Mouse (Mus musculus) ovary, postnatal 14 days (tissue): ENCODE results near the gene Rgl1.

Experiments used
- DNase-seq: peaks from one replicate; pipeline ENCODE4 v3.0.0; 2022; ENCODE audit warnings: low spot score

The Rgl1 gene

GRCm38 (mm10) chr1:152717329-152717728 lies 48.8 kb downstream of the Rgl1 start:
- DNase-seq: no peak

DNA sequence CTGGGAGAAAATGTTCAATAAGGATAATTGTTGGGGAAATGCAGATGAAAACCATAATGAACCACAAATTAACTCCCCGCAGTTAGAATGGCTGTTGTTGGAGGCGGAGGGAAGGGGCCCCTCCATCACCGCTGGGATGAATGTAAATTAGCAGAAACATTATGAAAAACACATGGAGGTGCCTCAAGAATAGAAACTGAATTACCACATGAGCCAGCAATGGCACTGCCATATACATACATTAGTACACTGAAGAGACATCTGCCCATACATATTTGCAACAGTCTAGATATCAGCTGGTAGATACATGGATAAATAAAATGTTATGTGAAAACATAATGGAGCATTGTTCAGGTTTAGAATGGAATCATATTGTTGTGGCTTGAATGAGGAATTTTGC lies 51.7 kb downstream of the Rgl1 start:
- DNase-seq: no peak

- no peak for DNase-seq
Observed at GRCm38 (mm10) chr1:152713924-152714323, 52.2 kb downstream of the Rgl1 start.

DNA sequence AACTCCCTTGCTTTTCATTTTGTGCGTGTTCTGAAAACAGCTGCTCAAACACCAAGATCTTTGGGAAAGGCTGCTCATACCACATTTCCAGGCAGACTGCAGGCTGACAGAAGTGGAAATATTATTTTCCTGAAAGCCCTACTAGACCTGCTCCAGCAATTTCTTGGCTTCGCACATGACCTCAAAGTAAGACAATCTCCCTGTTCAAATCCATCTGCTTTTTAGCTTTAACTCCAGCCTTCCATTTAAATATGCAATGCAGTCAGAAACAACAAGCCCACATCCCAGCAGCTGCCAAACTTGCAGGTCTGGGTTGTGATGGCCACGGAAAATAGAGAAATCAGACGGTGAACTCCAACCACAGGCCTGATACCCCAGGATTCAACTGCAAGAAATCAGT lies 55.1 kb downstream of the Rgl1 start:
- no peak for DNase-seq

DNA sequence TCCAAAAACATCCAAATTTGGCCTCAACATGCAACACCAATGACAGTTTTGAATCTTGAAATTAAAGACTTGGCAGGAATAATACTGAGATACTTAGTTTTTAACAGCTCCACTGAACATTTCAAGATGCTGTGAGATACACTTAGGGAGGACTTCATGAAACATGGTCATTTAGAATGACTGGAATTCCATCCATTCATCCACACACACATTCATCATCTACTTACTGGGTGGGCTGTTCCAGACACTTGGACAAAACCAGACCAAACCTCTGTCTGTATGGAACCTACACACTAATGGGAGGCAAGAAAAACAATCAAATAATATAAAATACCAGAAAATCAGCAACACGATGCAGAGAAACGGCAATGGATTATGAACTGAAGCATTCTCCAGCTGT lies 58.6 kb downstream of the Rgl1 start:
- DNase-seq: no peak

DNA sequence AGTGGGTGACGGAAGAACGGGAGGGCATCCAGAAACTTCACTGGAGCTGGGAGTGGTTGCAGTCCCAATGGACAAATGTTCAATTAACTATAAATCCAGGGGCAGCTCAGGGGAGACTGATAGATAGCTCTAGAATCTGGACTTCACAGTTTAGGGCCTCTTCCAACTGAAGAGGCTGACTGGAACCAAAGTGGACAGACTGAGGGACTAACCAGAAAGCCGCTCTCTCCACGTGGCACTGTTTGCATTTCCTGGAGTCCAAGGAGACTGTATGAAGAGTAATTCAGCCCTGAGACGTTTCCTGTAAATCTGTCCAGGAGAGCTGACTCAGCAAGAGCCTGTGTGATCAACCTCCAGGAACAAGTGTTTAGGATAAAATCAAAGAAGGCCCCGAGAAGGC lies 62.2 kb downstream of the Rgl1 start:
- no peak for DNase-seq

DNA sequence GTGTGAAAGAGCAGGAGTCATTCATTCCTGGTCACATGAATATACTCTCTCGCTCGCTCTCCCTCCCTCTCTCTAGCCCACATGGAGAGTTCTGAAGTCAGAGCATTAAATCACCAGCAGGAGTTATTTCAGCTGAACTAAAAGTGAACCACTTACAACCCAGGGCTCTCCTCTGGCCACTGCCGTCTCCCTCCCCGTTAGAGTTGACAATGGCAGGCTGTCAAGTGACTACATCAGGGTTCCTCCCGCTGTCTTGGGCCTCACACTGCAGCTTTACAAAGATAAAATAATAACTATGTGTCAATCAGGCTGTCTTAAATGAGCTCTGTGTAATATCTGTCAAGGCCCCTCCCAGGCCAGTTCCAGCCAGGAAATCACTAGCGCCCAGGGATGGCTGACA lies 63.2 kb downstream of the Rgl1 start:
- no peak for DNase-seq

DNA sequence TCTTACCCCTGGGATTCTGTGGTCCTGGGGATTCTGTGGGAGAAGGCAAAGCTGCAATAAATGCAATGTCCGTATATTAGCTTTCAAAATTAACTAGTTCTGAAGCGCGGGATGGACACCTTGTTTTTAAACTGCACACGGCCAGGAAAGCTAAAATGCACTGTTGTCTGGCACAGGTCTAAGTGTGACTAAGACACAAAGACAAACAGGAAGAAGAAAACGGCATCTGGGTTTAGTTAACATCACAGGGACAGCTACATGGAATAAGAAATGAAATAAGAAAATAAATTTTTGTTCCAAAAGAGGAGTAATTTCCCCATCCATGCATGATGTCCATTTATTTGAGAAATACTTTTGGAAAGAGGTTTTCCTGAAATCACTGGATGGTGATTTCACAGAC lies 65.1 kb downstream of the Rgl1 start:
- DNase-seq: no peak

- DNase-seq: no peak
Observed at GRCm38 (mm10) chr1:152697341-152697740, 68.8 kb downstream of the Rgl1 start.

GRCm38 (mm10) chr1:152695491-152695890 lies 70.7 kb downstream of the Rgl1 start:
- no peak for DNase-seq

- no peak for DNase-seq
Observed at GRCm38 (mm10) chr1:152689968-152690367, 76.2 kb downstream of the Rgl1 start.

DNA sequence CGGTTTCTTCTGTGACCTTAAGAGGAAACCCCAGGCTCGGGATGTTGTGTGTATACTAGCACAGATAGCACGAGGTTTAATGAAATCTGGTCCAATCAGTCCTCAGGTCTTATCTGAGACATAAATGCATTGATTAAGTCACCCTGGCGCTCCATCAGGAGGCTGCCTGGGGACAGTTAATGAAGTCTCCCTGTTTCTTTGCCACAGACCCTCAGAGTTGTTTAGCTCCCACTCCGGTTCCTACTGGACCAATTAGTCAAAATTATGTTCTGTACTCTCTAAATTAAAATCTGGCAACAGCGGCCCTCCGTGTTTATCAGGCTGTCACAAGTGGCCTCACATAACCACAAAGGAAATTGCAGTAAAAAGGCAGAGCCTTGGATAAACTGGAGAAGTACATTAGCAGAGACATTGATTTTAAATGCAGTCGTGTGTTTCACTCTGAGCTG lies 78.4 kb downstream of the Rgl1 start:
- no peak for DNase-seq

- no peak for DNase-seq
Observed at GRCm38 (mm10) chr1:152687099-152687730, 78.9 kb downstream of the Rgl1 start.

DNA sequence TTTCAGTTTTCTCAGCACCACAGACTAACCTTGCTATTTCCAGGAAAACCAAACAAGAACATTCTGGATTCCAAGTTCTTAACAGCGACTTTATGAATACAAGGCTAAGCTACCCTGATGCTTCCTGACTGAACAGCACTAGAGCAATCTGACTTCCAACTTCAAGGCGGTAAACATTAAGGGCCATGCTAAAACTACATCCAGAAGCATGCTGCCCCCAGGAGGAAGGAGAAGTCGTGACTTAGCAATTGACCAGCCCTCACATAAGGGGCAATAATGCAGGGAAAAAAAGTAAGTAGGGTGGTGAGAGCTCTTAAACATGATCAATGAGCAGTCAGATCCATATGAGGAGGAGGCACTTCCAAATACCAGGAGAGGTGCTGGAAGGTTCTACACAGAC lies 80.6 kb downstream of the Rgl1 start:
- no peak for DNase-seq

DNA sequence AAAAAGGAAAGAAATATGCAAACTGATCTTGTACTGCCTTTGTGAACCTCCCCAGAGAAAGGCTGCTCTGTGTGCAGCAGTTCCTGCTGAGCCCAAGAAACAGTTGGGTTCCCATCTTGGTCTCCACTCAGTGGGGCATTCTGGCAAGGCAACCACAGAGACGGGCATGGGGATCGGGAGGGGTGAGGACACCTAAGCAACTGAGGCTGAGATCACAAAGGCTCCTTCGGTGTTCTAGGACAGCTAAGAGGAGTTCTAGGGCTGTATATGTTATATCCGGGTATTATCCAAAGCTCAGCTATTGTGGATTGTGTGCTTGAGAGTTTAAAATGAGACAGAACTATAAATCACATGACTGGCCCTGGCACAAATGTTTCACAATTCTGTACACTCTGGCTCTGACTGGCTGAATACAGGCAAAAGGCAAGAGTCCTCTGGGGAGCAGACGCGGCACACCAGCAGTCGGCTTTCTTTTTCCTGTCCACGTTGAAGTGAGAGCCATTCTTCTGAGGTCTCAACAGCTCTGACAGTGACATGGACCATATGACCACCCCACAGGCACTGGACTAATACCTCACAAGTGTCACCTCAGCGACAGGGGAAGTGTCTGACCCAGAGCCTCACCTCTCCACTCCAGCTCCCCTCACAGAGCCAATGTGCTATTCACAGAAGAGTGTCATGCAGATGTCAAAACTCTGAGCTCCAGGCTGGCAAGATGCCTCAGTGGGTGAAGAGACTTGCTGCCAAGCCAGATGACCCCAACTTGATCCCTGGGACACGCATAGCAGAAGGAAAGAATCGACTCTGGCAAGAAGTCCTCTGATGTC lies 83.6 kb downstream of the Rgl1 start:
- DNase-seq: no peak

DNA sequence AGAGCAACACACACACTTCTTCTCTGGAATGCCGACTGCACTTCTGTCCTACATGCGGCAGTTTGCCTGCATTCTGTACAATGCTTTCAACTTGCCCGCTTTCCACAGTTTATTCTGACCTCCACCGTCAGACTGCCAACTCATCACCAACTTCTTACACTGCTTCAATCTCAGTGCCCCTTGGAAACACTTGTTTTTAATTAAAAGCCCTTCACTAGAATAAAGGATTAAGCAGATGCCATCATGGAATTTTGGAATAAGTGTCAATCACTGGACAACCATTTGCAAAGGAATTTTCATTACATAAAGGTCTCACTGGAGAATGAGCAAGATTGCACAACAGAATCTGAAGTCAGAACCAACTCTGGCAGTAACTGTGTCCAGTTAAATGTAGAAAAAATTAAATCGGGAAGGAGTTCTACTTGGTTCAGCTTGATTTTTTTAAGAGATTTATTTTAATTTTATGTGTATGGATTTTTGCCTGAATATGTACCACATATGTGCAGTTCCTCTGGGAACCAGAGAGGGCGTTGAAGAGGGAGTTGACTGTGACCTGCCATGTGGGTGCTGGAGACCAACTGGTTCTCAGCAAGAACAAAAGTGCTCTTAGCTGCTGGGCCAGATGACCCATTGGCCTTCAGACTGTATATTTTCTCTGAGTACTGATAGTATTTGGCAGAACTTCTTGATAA lies 84.3 kb downstream of the Rgl1 start:
- no peak for DNase-seq

DNA sequence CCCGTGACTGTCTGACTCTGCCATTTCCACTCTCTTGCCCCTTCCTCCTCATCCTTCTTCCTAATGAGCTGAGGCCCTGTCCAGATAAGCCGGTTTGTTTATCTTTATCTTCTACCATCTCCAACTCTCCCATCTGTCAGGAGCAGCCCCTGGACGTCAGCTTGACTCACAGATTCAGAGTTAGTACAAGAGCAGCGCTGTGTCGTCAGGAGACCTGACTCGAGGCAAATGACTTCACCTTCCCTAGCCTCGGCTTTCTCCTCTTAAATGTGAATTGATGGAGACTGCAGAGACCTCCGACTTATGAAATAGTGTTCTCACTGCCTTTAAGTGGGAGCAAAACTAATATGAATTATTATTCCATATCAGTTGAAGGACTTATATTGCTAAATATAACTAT lies 85.0 kb downstream of the Rgl1 start:
- DNase-seq: no peak

DNA sequence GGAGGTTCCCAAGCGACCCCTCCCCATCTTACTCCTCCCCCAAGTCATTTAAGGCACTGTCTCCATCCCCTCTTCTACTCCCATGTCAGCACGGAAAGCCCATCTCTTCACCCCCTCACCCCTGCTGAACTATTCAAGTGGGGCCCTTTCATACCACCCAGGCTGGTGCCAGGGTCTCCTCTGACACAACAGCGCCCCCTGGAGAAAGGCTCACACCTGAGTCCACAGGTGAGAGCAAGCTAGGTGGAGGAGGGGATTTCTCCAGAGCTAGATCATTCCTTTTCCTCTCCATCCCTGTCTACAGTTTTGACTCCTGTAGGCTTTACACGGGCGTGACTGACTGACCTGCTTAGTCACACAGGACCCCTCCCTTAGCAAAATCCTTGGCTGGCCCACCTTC lies 87.7 kb downstream of the Rgl1 start:
- no peak for DNase-seq

DNA sequence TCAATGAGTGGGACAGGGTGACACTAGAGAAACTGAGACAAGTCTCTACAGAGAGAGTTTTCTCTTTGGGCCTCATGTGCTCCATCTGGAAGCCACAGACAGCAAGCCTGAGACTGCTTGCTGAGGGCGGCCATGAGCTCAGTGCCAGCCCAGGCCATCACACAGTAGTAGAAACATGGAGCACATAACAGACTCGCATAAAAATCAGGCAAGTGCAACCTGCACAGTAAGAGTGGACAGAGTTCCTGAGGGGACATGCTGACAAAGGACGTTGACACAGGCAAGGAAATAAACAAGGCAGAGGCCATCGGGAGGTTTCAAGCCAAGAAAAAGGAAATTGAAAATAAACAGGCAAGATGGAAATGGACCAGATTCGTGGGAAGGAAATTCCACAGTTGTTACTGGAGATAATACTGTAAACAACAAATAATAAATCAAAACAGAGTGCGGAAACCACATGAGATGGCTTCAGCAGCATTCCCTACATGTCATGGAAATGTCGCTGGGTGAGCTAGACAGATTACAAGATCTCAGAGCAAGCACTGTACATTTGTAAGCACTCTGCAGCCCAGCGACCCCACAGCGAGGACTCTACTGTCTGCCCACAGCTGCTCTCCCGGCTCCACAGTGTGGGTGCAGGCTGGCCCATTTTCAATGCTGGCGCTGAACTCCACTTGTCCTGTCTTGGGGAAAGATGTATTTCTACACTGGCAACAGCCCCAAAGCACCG lies 88.5 kb downstream of the Rgl1 start:
- DNase-seq: no peak

GRCm38 (mm10) chr1:152669446-152670180 lies 96.5 kb downstream of the Rgl1 start:
- DNase-seq: no peak

DNA sequence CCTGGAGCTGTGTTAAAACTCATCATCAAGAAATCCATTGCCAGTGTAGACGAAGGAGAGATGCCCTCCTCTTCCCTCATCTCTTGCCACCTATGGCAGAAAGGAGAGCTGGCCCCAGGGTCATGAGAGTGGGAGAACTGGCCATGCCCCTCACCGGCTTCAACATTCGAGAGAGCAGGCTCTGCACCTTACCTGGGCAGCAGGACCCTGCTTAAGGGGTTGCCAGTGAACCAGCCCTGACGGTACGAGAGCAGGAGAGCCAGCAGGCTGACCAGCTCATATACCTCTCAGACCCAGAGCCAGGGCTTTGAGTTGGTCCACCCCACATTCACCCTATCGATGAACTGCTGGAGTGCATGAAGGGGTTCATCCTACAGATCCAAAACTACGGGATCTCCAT lies 105.7 kb downstream of the Rgl1 start:
- no peak for DNase-seq

DNA sequence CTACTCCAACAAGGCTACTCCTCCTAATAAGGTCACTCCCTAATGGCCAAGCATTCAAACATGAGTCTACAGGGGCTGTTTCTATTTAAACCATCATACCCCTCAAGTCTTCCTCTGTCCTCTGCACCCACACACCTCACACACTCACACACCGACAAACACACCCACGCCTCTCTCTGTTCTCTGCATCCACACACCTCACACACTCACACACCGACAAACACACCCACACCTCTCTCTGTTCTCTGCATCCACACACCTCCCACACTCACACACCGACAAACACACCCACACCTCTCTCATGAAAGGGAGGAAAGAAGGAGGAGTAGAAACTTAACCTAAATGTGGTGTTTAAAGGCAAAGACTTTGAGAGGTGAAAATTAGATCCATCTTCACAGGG lies 106.2 kb downstream of the Rgl1 start:
- no peak for DNase-seq
